Mouse (Mus musculus) cerebellum, adult 2 months (tissue): ENCODE data around the gene Shisal2a.

Experiments used
- CTCF ChIP-seq: fragments of 200-500 bp; IDR thresholded peaks from 2 replicates; pipeline ENCODE4 v1.5.1; 2011; ENCODE audit warnings: low read depth, mild to moderate bottlenecking, control low read depth, low read length, moderate library complexity, borderline replicate concordance; ENCODE audit not compliant: insufficient read depth
- POLR2A ChIP-seq: fragments of 200-500 bp; IDR thresholded peaks from 2 replicates; pipeline ENCODE4 v1.6.1; 2011; ENCODE audit warnings: low read length, control low read depth, borderline replicate concordance; ENCODE audit not compliant: insufficient read depth

DNA sequence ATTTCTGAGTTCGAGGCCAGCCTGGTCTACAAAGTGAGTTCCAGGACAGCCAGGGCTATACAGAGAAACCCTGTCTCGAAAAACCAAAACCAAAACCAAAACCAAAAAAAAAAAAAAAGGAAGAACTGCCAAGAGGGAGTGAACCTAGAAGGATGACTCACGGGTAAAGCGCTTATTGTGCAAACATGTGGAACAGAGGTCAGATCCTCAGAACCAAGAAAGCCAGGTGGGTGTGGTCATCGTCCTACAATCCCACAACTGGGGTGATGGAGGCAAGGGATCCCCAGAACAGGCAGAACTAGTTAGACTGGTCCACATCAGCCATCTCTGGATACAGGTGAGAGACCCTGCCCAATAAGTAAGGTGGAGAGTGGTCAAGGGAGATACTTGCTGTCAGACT, 36.0 kb downstream of the Shisal2a start:
- TF ChIP-seq CTCF (no peak), POLR2A (no peak)
